Mouse (Mus musculus) heart, adult 2 months (tissue): ENCODE measurements at regions not wholly inside any gene's neighbourhood (a gene's known extent, or its start where the extent isn't known, plus 50 kb on each side); places are given as distances from the start of the nearest gene placed in this dataset.

Experiments
- DNase-seq, 2 experiments: peaks; one replicate each; pipeline ENCODE4 v3.0.0; 2021
- H3K27ac ChIP-seq: fragments of 200-600 bp; 2 replicates; pipeline ENCODE4 v1.8.1; 2022
- H3K27me3 ChIP-seq: fragments of 200-500 bp; 2 replicates; pipeline ENCODE4 v1.6.1; 2012; ENCODE audit warnings: mild to moderate bottlenecking, low read length, inconsistent platforms, mixed read lengths; ENCODE audit not compliant: control insufficient read depth, insufficient read depth
- H3K36me3 ChIP-seq: fragments of 200-500 bp; 2 replicates; pipeline ENCODE4 v1.6.1; 2012; ENCODE audit warnings: low read length, inconsistent platforms; ENCODE audit not compliant: control insufficient read depth, insufficient read depth
- H3K4me1 ChIP-seq: fragments of 200-500 bp; 2 replicates; pipeline ENCODE4 v1.6.1; 2011; ENCODE audit warnings: low read length; ENCODE audit not compliant: control insufficient read depth, insufficient read depth
- H3K4me3 ChIP-seq: fragments of 200-600 bp; 2 replicates; pipeline ENCODE4 v1.8.1; 2022
- H3K79me2 ChIP-seq: fragments of 200-500 bp; replicated peaks from 2 replicates; pipeline ENCODE4 v1.6.1; 2012; ENCODE audit warnings: mild to moderate bottlenecking, inconsistent platforms, low read length, moderate library complexity, mixed read lengths; ENCODE audit not compliant: control insufficient read depth, insufficient read depth
- H3K9ac ChIP-seq: fragments of 200-500 bp; 2 replicates; pipeline ENCODE4 v1.6.1; 2012; ENCODE audit warnings: low read depth, mild to moderate bottlenecking, control low read depth, inconsistent platforms, low read length, mixed read lengths
- CTCF ChIP-seq: fragments of 200-600 bp; IDR thresholded peaks from 2 replicates; pipeline ENCODE4 v1.8.1; 2022; ENCODE audit warnings: antibody characterized with exemption, mild to moderate bottlenecking, moderate library complexity
- EP300 ChIP-seq: fragments of 200-500 bp; IDR thresholded peaks from 2 replicates; pipeline ENCODE4 v1.6.1; 2011; ENCODE audit warnings: low read depth, low read length, control low read depth; ENCODE audit not compliant: insufficient read depth
- POLR2A ChIP-seq: fragments of 200-500 bp; IDR thresholded peaks from 2 replicates; pipeline ENCODE4 v1.6.1; 2011; ENCODE audit warnings: mild to moderate bottlenecking, low read depth, low read length, control low read depth; ENCODE audit not compliant: insufficient read depth
- WGBS: fragments of 180-500 bp; shearing (Covaris S2); methylation state at CpG from one replicate; pipeline ENCODE4 v1.1.7; 2018; 5-methylcytosine and 5-hydroxymethylcytosine counted together
- intact Hi-C: fragments of 180-260 bp; cut with DNase I; formaldehyde crosslinking; loops from one replicate; pipeline ENCODE4 v1.15.1; 2025

DNA sequence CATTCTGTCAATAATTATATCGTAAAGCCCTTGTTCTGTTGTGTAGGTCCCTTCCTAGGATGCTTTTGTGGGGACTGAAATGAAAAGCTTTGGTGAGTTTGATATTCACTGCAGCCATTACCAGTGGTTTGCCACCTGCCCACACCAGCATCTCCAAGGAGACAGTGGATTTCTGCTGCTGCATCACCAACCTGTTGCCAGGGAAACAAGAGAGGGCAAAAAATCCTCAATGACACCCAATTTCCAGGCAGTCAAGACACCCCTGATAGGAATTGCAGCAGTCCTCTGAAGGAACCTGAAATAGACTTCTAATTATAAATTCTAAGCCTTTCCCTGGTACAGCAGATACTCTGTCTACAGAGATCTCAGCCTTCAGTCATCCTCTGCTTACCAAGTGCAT is 56.1 kb upstream of the Gap43 start:
- Histone ChIP-seq H3K36me3 (no peaks in the 10 kb centered on the region), H3K27me3 (no peaks in the 10 kb centered on the region), H3K79me2 (no peaks in the 10 kb centered on the region), H3K4me1 (no peaks in the 10 kb centered on the region), H3K4me3 (no peak overlapping the region), H3K9ac (no peak overlapping the region), H3K27ac (no peak overlapping the region)
- TF ChIP-seq CTCF (no peak), EP300 (no peak), POLR2A (no peak)
- intact Hi-C loops: no loop called here
- no peak for DNase-seq
- 92% methylated on average over 1 of the region's 1 CpGs for WGBS
